Mouse (Mus musculus) kidney, postnatal 10 days (tissue): ENCODE measurements at regions not wholly inside any gene's neighbourhood (a gene's known extent, or its start where the extent isn't known, plus 50 kb on each side); places are given as distances from the start of the nearest gene placed in this dataset.
"Not testable (repeated sequence)": the region's sequence is repeated elsewhere in the genome, so short reads cannot be mapped to it uniquely, and the experiment has no call there.

ENCODE experiments used
- DNase-seq: peaks from one replicate; pipeline ENCODE4 v3.0.0; 2021; ENCODE audit warnings: mixed read lengths

GRCm38 (mm10) chr10:72298824-72299551 is 355.7 kb upstream of the Zwint start:
- DNase-seq, result no peak

GRCm38 (mm10) chr10:72309045-72309444 is 345.6 kb upstream of the Zwint start:
- DNase-seq, result not testable (repeated sequence)

- DNase-seq, result no peak
These were observed 336.3 kb upstream of the Zwint start for GRCm38 (mm10) chr10:72318308-72318707.

GRCm38 (mm10) chr10:72320307-72320706 is 334.3 kb upstream of the Zwint start:
- no peak for DNase-seq

DNA sequence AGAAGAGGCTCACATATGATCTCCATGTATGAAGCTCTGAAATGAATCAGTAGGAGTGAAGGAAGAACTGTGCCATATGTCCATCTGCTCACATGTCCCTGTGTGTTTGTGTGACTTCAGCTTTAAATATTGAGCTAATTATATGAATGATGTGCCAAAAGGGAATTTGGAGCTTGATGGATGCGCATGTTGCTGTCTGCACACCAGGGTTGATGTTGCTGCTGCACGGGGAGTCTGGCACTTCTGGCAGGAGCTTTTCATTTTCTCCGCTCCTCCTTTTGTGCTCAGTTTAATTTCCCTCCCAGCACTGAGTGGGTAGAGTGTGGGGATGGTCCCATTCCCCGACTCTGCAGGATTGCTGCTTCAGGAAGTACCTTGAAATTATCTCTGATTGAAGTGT is 328.0 kb upstream of the Zwint start:
- DNase-seq, result no peak

GRCm38 (mm10) chr10:72347253-72347652 is 307.4 kb upstream of the Zwint start:
- no peak for DNase-seq

GRCm38 (mm10) chr10:72347949-72348663 is 306.5 kb upstream of the Zwint start:
- DNase-seq, result no peak

DNA sequence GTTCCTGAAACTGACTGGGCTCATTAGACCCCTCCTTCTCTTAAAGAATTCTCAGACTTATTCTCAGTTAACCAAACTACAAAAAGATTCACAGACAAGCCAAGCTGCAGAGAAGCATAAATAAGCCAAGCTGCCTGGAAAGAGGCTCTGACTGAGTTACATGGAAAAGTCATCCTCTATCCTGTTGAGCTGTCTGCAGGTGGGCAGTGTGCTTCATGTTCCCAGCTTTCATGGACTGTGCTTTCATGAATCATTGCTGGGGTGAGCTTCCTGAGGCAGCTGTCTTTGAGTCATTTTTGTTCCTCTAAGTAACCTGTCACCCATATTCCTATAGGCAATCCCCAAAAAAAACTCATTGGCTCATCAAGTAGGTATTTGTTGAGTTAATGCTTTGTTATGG is 301.8 kb upstream of the Zwint start:
- DNase-seq, result no peak

- no peak for DNase-seq
These were observed 301.1 kb upstream of the Zwint start for GRCm38 (mm10) chr10:72353515-72353914.

GRCm38 (mm10) chr10:72383351-72383750 is 271.3 kb upstream of the Zwint start:
- no peak for DNase-seq

GRCm38 (mm10) chr10:72384826-72385225 is 269.8 kb upstream of the Zwint start:
- DNase-seq, result no peak

DNA sequence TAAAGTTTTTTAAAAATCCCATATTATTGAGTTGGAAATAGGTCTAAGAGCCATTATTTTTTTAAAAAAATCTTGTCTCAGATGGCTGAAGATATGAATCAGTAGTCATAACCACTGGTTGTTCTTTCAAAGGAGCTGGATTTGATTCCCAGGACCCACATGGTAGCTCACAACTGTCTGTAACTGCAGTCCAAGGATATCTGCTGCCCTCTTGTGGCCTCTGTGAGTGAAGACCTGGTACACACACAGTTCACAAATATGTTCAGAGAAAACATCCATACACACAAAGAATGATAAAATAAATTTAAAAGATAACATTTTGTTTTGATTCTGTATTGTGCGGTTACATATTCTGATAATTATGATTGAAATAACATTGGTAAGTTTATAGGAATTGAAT is 263.2 kb upstream of the Zwint start:
- DNase-seq, result peak; percentile 35

DNA sequence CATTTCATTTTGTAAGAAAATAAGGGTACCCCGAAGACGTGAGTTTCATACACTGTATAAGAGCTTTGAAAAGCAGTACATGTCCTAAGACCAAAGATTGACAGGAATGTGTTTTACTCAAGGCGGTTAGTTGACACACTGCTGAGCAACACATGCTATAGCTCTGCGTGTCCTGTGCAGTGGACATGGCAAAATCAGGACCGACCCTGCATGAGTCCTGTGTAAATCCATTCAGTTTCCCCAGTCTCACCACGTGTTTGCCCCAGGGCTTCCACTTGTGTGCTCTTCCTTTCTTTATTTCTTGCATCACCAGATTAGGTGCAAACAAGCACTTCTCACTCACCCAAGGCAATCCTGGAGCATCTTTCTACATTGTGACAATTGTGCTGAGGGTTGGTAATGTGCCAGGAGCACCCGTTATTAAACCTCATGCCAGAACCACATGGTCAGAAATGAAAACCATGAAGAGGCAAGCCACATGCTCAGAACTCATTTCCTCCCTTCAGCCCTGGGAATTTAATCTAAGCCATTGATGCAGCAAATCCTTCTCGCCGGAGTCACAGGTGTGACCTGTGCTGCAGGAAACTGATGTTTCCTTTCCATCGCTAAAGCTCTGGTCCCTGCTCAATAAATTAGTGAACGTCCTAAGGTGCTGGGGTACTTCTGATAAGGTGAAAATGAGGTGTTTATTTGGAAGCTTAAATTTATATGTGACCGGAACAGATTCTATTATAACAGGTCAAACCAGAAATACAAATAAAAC is 261.2 kb upstream of the Zwint start:
- DNase-seq, result no peak

DNA sequence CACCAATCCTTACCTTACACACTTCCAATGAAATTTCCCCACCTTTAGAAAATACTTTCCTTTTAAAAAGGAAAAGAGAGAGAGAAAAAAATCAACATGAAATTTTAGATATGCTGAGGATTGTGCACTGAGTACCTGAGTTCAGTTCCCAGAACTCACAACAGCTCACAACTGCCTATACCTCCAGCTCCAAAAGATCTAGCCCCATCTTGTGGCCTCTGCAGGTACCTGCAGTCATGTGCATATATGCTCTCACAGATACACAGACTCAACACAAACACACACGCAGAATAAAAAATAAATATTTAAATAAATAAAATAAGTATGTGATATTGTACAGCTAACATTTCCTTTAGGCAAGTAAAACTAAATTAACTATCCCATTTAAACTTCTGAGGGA is 260.3 kb upstream of the Zwint start:
- no peak for DNase-seq

- no peak for DNase-seq
These were observed 251.4 kb upstream of the Zwint start for GRCm38 (mm10) chr10:72403290-72403689.

DNA sequence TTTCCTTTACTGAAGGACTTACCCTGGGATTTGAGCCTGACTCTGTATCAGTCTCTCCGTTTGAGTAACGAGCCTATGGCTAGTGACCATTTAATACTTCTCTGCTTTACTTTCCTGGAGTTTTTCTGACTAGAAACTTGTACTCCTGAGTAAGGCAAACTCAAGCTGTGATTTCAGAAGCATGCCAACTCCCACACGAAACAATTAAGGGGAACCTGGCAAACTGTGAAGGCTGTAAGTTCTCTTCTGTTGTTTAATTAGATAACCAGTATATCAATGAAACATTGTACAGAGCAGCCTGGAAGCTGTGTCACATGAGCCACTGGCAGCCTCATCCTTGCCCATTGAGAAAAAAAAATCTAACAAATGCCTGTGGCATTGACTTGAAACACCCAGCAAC is 244.3 kb upstream of the Zwint start:
- DNase-seq, result no peak

- no peak for DNase-seq
These were observed 243.0 kb upstream of the Zwint start for GRCm38 (mm10) chr10:72411670-72412069.

- DNase-seq, result no peak
These were observed 200.0 kb upstream of the Zwint start for GRCm38 (mm10) chr10:72454629-72455028.

DNA sequence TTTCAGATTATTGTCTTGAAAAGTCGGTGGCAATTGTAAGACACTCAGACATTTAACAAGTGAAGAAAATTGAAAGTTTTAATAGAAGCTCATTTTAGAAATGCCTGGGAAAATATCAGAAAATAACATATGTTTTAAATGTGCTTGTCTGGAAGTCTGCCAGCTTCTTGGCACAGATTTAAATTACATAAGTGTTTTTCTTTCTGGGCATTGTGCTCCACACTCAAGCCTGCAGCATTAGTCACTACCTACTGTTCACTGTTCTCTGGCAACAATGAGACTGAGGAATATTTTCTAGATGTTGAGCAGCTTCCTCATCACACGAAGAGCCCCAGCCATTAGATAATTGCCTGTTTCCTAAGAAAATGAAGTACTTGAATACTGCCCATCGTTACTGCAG is 170.3 kb upstream of the Zwint start:
- no peak for DNase-seq

DNA sequence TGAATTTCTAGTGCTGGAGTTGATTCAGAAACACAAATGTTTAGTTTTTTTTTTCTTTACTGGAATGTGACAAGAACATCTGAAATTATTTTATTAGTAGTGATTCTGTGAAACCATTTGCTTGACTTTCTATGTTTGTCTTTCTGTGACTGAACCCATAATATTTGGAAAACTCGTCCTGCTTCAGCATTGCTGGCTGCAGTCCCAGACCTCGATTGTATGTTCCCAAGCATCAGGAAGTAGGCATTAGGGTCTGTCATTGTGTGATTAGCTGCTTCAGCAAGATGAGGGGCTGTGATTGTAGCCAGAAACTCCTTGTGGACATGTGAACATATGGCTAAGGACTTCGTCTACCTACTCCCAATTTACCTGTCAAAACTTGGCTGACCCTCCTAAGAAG is 122.2 kb upstream of the Zwint start:
- DNase-seq, result no peak

- no peak for DNase-seq
These were observed 121.2 kb upstream of the Zwint start for GRCm38 (mm10) chr10:72533427-72533826.

DNA sequence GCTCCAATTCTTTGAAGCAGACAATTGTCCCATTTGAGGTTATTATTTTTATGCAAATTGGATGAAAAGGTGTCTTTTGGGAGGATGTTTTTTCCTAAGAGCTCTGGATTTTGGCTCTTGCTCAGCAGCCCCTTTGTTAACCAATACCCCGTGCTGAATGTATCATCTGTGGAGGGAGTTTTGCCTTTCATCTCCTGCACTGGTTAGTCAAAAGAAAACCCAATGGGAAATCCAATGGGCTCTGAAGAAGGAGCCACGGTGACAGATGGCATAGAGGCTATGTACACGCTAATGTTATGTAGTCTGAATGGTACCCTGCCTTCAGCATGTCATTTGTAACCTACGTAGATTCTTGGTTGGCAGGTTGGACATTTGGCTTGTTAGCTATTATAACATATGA is 120.8 kb upstream of the Zwint start:
- no peak for DNase-seq

DNA sequence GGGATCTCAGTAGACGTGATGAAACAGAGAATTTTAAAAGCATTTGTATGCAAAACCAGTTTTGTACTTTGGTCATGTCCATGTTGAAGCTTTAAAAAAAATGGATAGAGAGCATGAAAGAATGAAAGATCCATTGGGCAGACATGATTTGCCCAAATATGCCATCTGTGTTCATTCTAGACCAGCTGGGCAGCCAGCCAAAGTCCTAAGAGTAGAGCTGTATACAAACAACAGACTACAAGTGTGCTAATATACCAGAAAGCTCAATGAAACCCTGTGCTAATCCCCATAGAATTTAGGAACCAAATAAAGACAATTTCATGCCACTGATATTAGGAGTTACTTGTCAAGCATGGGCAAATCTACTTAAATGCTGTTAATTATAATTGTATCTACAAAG is 105.1 kb upstream of the Zwint start:
- DNase-seq, result no peak

GRCm38 (mm10) chr10:72551561-72551960 is 103.1 kb upstream of the Zwint start:
- DNase-seq, result no peak
